Mouse (Mus musculus) MEL (cell line): ENCODE measurements around the gene Upk3b. TPM values are rescaled to one million over a fixed set of nuclear protein-coding genes. Genes with fewer than 3 reads are reported as not detected.

Source experiments
- DNase-seq: peaks from one replicate; pipeline ENCODE4 v3.0.0; 2011; ENCODE audit warnings: low read depth, low spot score
- H3K27ac ChIP-seq: 2 replicates; pipeline ENCODE4 v1.5.1; 2012; ENCODE audit warnings: low read depth, mild to moderate bottlenecking, control low read depth, low read length, moderate library complexity; ENCODE audit not compliant: control insufficient read depth
- H3K27me3 ChIP-seq, 2 experiments: fragments of 150-350 bp in 1 of 2; sonication (generic) in 1 of 2; 2 replicates each; pipeline ENCODE4 v1.6.1; 2012; ENCODE audit warnings: low read length in 2 of 2, mild to moderate bottlenecking in 2 of 2, improper control_type of control experiment in 1 of 2, moderate library complexity in 1 of 2; ENCODE audit not compliant: insufficient read depth in 2 of 2, control insufficient read depth in 1 of 2
- H3K36me3 ChIP-seq, 2 experiments: 2 replicates each; pipeline ENCODE4 v1.6.1; 2012 to 2014; ENCODE audit warnings: low read length in 2 of 2, improper control_type of control experiment in 1 of 2, inconsistent platforms in 1 of 2, mild to moderate bottlenecking in 1 of 2; ENCODE audit not compliant: insufficient read depth in 2 of 2, control insufficient read depth in 1 of 2
- H3K4me1 ChIP-seq, 2 experiments: fragments of 150-350 bp in 1 of 2; sonication (generic) in 1 of 2; 2 replicates each; pipeline ENCODE4 v1.6.1; 2012; ENCODE audit warnings: low read length in 2 of 2, improper control_type of control experiment in 1 of 2, mild to moderate bottlenecking in 1 of 2; ENCODE audit not compliant: insufficient read depth in 2 of 2, control insufficient read depth in 1 of 2
- H3K4me3 ChIP-seq, 2 experiments: fragments of 150-350 bp in 1 of 2; sonication (generic) in 1 of 2; 2 replicates each; pipeline ENCODE4 v1.5.1; 2012; ENCODE audit warnings: low read depth in 2 of 2, low read length in 2 of 2, mild to moderate bottlenecking in 2 of 2, moderate library complexity in 2 of 2, control low read depth in 1 of 2, improper control_type of control experiment in 1 of 2; ENCODE audit not compliant: control insufficient read depth in 1 of 2, insufficient read depth in 1 of 2
- H3K79me2 ChIP-seq: 2 replicates; pipeline ENCODE4 v1.6.1; 2012; ENCODE audit warnings: mild to moderate bottlenecking, low read length, moderate library complexity; ENCODE audit not compliant: control insufficient read depth, poor library complexity, insufficient read depth
- H3K9ac ChIP-seq: 2 replicates; pipeline ENCODE4 v1.6.1; 2012; ENCODE audit warnings: low read depth, mild to moderate bottlenecking, control low read depth, low read length, moderate library complexity; ENCODE audit not compliant: control insufficient read depth, poor library complexity, severe bottlenecking
- H3K9me3 ChIP-seq: fragments of 150-350 bp; sonication (generic); replicated peaks from 2 replicates; pipeline ENCODE4 v1.6.1; 2012; ENCODE audit warnings: mild to moderate bottlenecking, low read length, improper control_type of control experiment, moderate library complexity; ENCODE audit not compliant: insufficient read depth
- CHD2 ChIP-seq: IDR thresholded peaks from 2 replicates; pipeline ENCODE4 v1.6.1; 2011; ENCODE audit warnings: low read length, improper control_type of control experiment
- ELF1 ChIP-seq: IDR thresholded peaks from 2 replicates; pipeline ENCODE4 v1.6.1; 2014; ENCODE audit warnings: low read depth, mild to moderate bottlenecking, inconsistent platforms, low read length, improper control_type of control experiment, moderate library complexity
- EP300 ChIP-seq, 2 experiments: IDR thresholded peaks; 2 replicates each; pipeline ENCODE4 v1.6.1; 2011; ENCODE audit warnings: improper control_type of control experiment in 2 of 2, low read length in 2 of 2, low read depth in 1 of 2, mild to moderate bottlenecking in 1 of 2
- ETS1 ChIP-seq: IDR thresholded peaks from 2 replicates; pipeline ENCODE4 v1.6.1; 2012; ENCODE audit warnings: low read depth, mild to moderate bottlenecking, inconsistent platforms, low read length, improper control_type of control experiment, moderate library complexity
- GATA1 ChIP-seq: IDR thresholded peaks from 2 replicates; pipeline ENCODE4 v1.6.1; 2011; ENCODE audit warnings: low read depth, low read length, improper control_type of control experiment
- HCFC1 ChIP-seq: IDR thresholded peaks from 2 replicates; pipeline ENCODE4 v1.6.1; 2012; ENCODE audit warnings: low read depth, mild to moderate bottlenecking, inconsistent platforms, low read length, improper control_type of control experiment, moderate library complexity
- MAFK ChIP-seq: IDR thresholded peaks from 2 replicates; pipeline ENCODE4 v1.6.1; 2011; ENCODE audit warnings: low read depth, mild to moderate bottlenecking, low read length, improper control_type of control experiment, borderline replicate concordance
- MAX ChIP-seq: IDR thresholded peaks from 2 replicates; pipeline ENCODE4 v1.6.1; 2011; ENCODE audit warnings: low read length, improper control_type of control experiment
- MAZ ChIP-seq: IDR thresholded peaks from 2 replicates; pipeline ENCODE4 v1.6.1; 2012; ENCODE audit warnings: low read depth, mild to moderate bottlenecking, inconsistent platforms, low read length, improper control_type of control experiment
- MXI1 ChIP-seq: IDR thresholded peaks from 2 replicates; pipeline ENCODE4 v1.6.1; 2011; ENCODE audit warnings: mild to moderate bottlenecking, low read depth, low read length, improper control_type of control experiment
- MYB ChIP-seq: IDR thresholded peaks from 2 replicates; pipeline ENCODE4 v1.6.1; 2011; ENCODE audit warnings: mild to moderate bottlenecking, low read depth, low read length, improper control_type of control experiment
- MYC ChIP-seq: IDR thresholded peaks from 2 replicates; pipeline ENCODE4 v1.6.1; 2011; ENCODE audit warnings: low read depth, mild to moderate bottlenecking, low read length, improper control_type of control experiment, moderate library complexity
- NELFE ChIP-seq: IDR thresholded peaks from 2 replicates; pipeline ENCODE4 v1.6.1; 2011; ENCODE audit warnings: low read depth, low read length, improper control_type of control experiment
- NRF1 ChIP-seq: IDR thresholded peaks from 2 replicates; pipeline ENCODE4 v1.6.1; 2014; ENCODE audit warnings: low read depth, mild to moderate bottlenecking, inconsistent platforms, low read length, improper control_type of control experiment, moderate library complexity; ENCODE audit not compliant: poor library complexity, insufficient read depth, severe bottlenecking
- POLR2A ChIP-seq, 2 experiments: IDR thresholded peaks; 2 replicates each; pipeline ENCODE4 v1.6.1; 2011 to 2012; ENCODE audit warnings: low read length in 2 of 2, mild to moderate bottlenecking in 2 of 2, control low read depth in 1 of 2, improper control_type of control experiment in 1 of 2, low read depth in 1 of 2, moderate library complexity in 1 of 2; ENCODE audit not compliant: control insufficient read depth in 1 of 2, insufficient read depth in 1 of 2, poor library complexity in 1 of 2
- RAD21 ChIP-seq: IDR thresholded peaks from 2 replicates; pipeline ENCODE4 v1.6.1; 2011; ENCODE audit warnings: mild to moderate bottlenecking, low read depth, low read length, improper control_type of control experiment
- SIN3A ChIP-seq: IDR thresholded peaks from 2 replicates; pipeline ENCODE4 v1.6.1; 2012; ENCODE audit warnings: low read length, improper control_type of control experiment, inconsistent platforms
- TBP ChIP-seq: IDR thresholded peaks from 2 replicates; pipeline ENCODE4 v1.8.0; 2011; ENCODE audit warnings: low read depth, low read length, improper control_type of control experiment
- USF1 ChIP-seq: IDR thresholded peaks from 2 replicates; pipeline ENCODE4 v1.6.1; 2014; ENCODE audit warnings: low read depth, mild to moderate bottlenecking, inconsistent platforms, low read length, improper control_type of control experiment, moderate library complexity
- USF2 ChIP-seq, 2 experiments: IDR thresholded peaks; 2 replicates each; pipeline ENCODE4 v1.6.1; 2011 to 2012; ENCODE audit warnings: improper control_type of control experiment in 2 of 2, low read length in 2 of 2, borderline replicate concordance in 1 of 2, inconsistent platforms in 1 of 2, low read depth in 1 of 2, mild to moderate bottlenecking in 1 of 2; ENCODE audit not compliant: insufficient read depth in 1 of 2
- ZC3H11A ChIP-seq: IDR thresholded peaks from 2 replicates; pipeline ENCODE4 v1.6.1; 2012; ENCODE audit warnings: low read depth, mild to moderate bottlenecking, inconsistent platforms, low read length, improper control_type of control experiment
- ZNF384 ChIP-seq: IDR thresholded peaks from 2 replicates; pipeline ENCODE4 v1.6.1; 2012; ENCODE audit warnings: low read depth, mild to moderate bottlenecking, inconsistent platforms, low read length, improper control_type of control experiment
- polyA plus RNA-seq, 2 experiments: library from polyadenylated mRNA; stranded (reverse) in 1 of 2; unstranded in 1 of 2; fragments of >175 nt in 1 of 2; fragments of >200 nt in 1 of 2; gene quantifications; 2 replicates each; pipeline versions ENCODE4 v1.2.1 to v1.2.4; 2012; ENCODE audit warnings: low replicate concordance in 2 of 2, low read depth in 1 of 2; ENCODE audit not compliant: insufficient read length in 2 of 2, insufficient read depth in 1 of 2, missing spikeins in 1 of 2
- total RNA-seq: library from RNA; depleted of rRNA; stranded (reverse); fragments of 300-350 nt; gene quantifications from 2 replicates; pipeline ENCODE4 v1.2.3, GENCODE M21; 2012

Upk3b gene
- total and polyA plus RNA-seq, 3 experiments = not detected

GRCm38 (mm10) chr5:136007745-136008144 lies 30.6 kb upstream of the Upk3b start:
- Histone ChIP-seq H3K27ac (no peak overlapping the region), H3K36me3 (peaks cover 0 to 3% of the 10 kb centered on the region in 2 experiments; a peak in 1 of 4 replicates), H3K9me3 (no peaks in the 10 kb centered on the region), H3K4me1 (peaks cover 0 to 4% of the 10 kb centered on the region in 2 experiments; a peak in 1 of 4 replicates), H3K79me2 (no peaks in the 10 kb centered on the region), H3K27me3 (no peaks in the 10 kb centered on the region), H3K4me3 (no peak overlapping the region), H3K9ac (no peak overlapping the region)
- TF ChIP-seq MYB = no peak
- no peak for TF ChIP-seq NELFE
- no peak for TF ChIP-seq MAZ
- no peak for TF ChIP-seq USF2 (IDR thresholded peaks at IDR 0.05; ENCODE audit: borderline replicate concordance in 1 of 2, insufficient read depth in 1 of 2, low read depth in 1 of 2, low read length in 2 of 2)
- no peak for TF ChIP-seq MYC
- no peak for TF ChIP-seq EP300 (IDR thresholded peaks at IDR 0.05; ENCODE audit: low read depth in 1 of 2, low read length in 2 of 2)
- TF ChIP-seq ETS1 = no peak
- no peak for TF ChIP-seq MAX
- no peak for DNase-seq

GRCm38 (mm10) chr5:136014877-136015276 lies 23.4 kb upstream of the Upk3b start:
- no peaks in the 10 kb centered on the region for H3K79me2 ChIP-seq
- H3K9ac ChIP-seq = no peak overlapping the region
- H3K27me3 ChIP-seq = no peaks in the 10 kb centered on the region
- DNase-seq = no peak
- H3K4me1 ChIP-seq = peaks cover 0 to 3% of the 10 kb centered on the region in 2 experiments; a peak in 1 of 4 replicates
- no peak overlapping the region for H3K27ac ChIP-seq
- H3K36me3 ChIP-seq = peaks cover 0 to 3% of the 10 kb centered on the region in 2 experiments; a peak in 1 of 4 replicates
- TF ChIP-seq SIN3A (no peak), USF1 (no peak), RAD21 (no peak), MXI1 (no peak), HCFC1 (no peak), USF2 (IDR thresholded peaks at IDR 0.05; ENCODE audit: borderline replicate concordance in 1 of 2, insufficient read depth in 1 of 2, low read depth in 1 of 2, low read length in 2 of 2) (no peak), GATA1 (no peak), ZC3H11A (no peak), NELFE (no peak), ZNF384 (no peak), ELF1 (no peak), TBP (no peak), CHD2 (no peak), POLR2A (IDR thresholded peaks at IDR 0.05; ENCODE audit: control insufficient read depth in 1 of 2, insufficient read depth in 1 of 2, low read depth in 1 of 2, low read length in 2 of 2, poor library complexity in 1 of 2) (no peak), MAFK (no peak), NRF1 (no peak)
- TF ChIP-seq, all 39 proteins: peak for 0
- H3K4me3 ChIP-seq = no peak overlapping the region
- H3K9me3 ChIP-seq = no peaks in the 10 kb centered on the region
